Comparison of ENCODE assay signal across 9 mouse cellular contexts in genomic region chr11:69236061-69236925, GRCm38 (mm10). TPM values are rescaled to one million over a fixed set of nuclear protein-coding genes. Genes with fewer than 3 reads are reported as not detected.
DNase-seq lines count a peak whose midpoint lies in the region; ATAC-seq and TF ChIP-seq lines count a peak whose summit lies in the region.
"Had no signal": no experiment of that assay in that cellular context is flagged by ENCODE, and none has a peak within 500 bp of the region (broad histone marks: within the 10 kb centered on the region; RNA-seq: fewer than 3 reads in every experiment).

No protein-coding gene starts in this region.

- peaks cover 4% of the 10 kb centered on the region for H3K27me3 ChIP-seq in testis, adult 2 months (ENCODE audit: control insufficient read depth, insufficient read depth, low read length)
- peaks cover 37% of the 10 kb centered on the region for H3K27me3 ChIP-seq in limb, embryonic 14.5 days (ENCODE audit: control insufficient read depth, insufficient read depth, low read length)
- peaks cover 23% of the 10 kb centered on the region for H3K27me3 ChIP-seq in stomach, embryonic 16.5 days (ENCODE audit: control insufficient read depth, insufficient read depth, low read length)

- H3K4me3 ChIP-seq in testis, adult 2 months (ENCODE audit: control insufficient read depth, low read depth, low read length) = peak overlapping the region; percentile 56
- H3K4me3 ChIP-seq in limb, embryonic 14.5 days (replicated peaks; ENCODE audit: low read length) = peak overlapping the region; percentile 33
- peak overlapping the region; percentile 42 for H3K4me3 ChIP-seq in stomach, embryonic 16.5 days (replicated peaks; ENCODE audit: low read length)

- ATAC-seq in limb, embryonic 14.5 days (ENCODE audit: low FRiP score, low read depth) = no peak
- ATAC-seq in stomach, embryonic 16.5 days (ENCODE audit: insufficient read depth, low FRiP score) = no peak

- no peak for TF ChIP-seq CTCF in testis, adult 2 months (IDR thresholded peaks at IDR 0.05; ENCODE audit: control insufficient read depth, insufficient read depth, insufficient replicate concordance, low read depth, low read length)

- H3K9me3 ChIP-seq in limb, embryonic 14.5 days (ENCODE audit: control insufficient read depth, low read length) = no peaks in the 10 kb centered on the region
- no peaks in the 10 kb centered on the region for H3K9me3 ChIP-seq in stomach, embryonic 16.5 days (replicated peaks; ENCODE audit: control insufficient read depth, low read length)

- H3K27ac ChIP-seq in testis, adult 2 months (ENCODE audit: control insufficient read depth, insufficient read depth, low read depth, low read length) = no peak overlapping the region
- no peak overlapping the region for H3K27ac ChIP-seq in limb, embryonic 14.5 days (replicated peaks; ENCODE audit: low read depth, low read length)
- no peak overlapping the region for H3K27ac ChIP-seq in stomach, embryonic 16.5 days (ENCODE audit: low read length)

- no peaks in the 10 kb centered on the region for H3K36me3 ChIP-seq in testis, adult 2 months (ENCODE audit: control insufficient read depth, insufficient read depth, low read length)
- no peaks in the 10 kb centered on the region for H3K36me3 ChIP-seq in limb, embryonic 14.5 days (ENCODE audit: control insufficient read depth, insufficient read depth, low read length)
- H3K36me3 ChIP-seq in stomach, embryonic 16.5 days (ENCODE audit: control insufficient read depth, insufficient read depth, low read length) = no peaks in the 10 kb centered on the region

- WGBS in limb, embryonic 14.5 days = 4% methylated on average over 42 of the region's 51 CpGs
- WGBS in stomach, embryonic 16.5 days = 6% methylated on average over 51 of the region's 51 CpGs

- TF ChIP-seq POLR2A in testis, adult 2 months (IDR thresholded peaks at IDR 0.05; ENCODE audit: control insufficient read depth, low read depth, low read length) = no peak
- TF ChIP-seq POLR2A in limb, embryonic 14.5 days (IDR thresholded peaks at IDR 0.05; ENCODE audit: borderline replicate concordance, extremely low read depth, insufficient read depth, insufficient read length) = no peak

- DNase-seq in embryo, embryonic 10 days (ENCODE audit: low spot score) = peak; percentile 18
- no peak for DNase-seq in embryo, embryonic 11 days
- DNase-seq in testis, postnatal 14 days (ENCODE audit: low spot score) = no peak
- no peak for DNase-seq in limb, embryonic 14.5 days (ENCODE audit: low spot score)
- DNase-seq in left cerebral cortex, adult 18-20 months (ENCODE audit: low spot score in 2 of 2) = no peak
- no peak for DNase-seq in thymus, adult 18-20 months

- peak overlapping the region; percentile 46; the same call in 1 of the 2 replicates for H3K9ac ChIP-seq in limb, embryonic 14.5 days (ENCODE audit: low read depth, low read length, severe bottlenecking)
- H3K9ac ChIP-seq in stomach, embryonic 16.5 days (ENCODE audit: low read length) = peak overlapping the region; percentile 64

- peaks cover 19% of the 10 kb centered on the region for H3K4me1 ChIP-seq in testis, adult 2 months (ENCODE audit: control insufficient read depth, insufficient read depth, low read length)
- H3K4me1 ChIP-seq in limb, embryonic 14.5 days (ENCODE audit: control insufficient read depth, insufficient read depth, low read length) = no peaks in the 10 kb centered on the region
- peaks cover 5% of the 10 kb centered on the region for H3K4me1 ChIP-seq in stomach, embryonic 16.5 days (ENCODE audit: control insufficient read depth, insufficient read depth, low read length)

- H3K4me2 ChIP-seq in limb, embryonic 14.5 days (replicated peaks; ENCODE audit: low read depth, low read length, severe bottlenecking) = peak overlapping the region; percentile 79
- peak overlapping the region; percentile 59 for H3K4me2 ChIP-seq in stomach, embryonic 16.5 days (ENCODE audit: low read depth, low read length)

RNA-seq across cellular contexts. Expression of gene Gucy2e, which starts 0.5 kb away (rescaled TPM):
- 0.16 and 0.17 TPM in 2 replicates for polyA plus RNA-seq in testis, adult 2 months (2012; rRNA removed)
- polyA plus RNA-seq in limb, embryonic 14.5 days (2012; rRNA removed) = 0.09 and 0.14 TPM in 2 replicates
- 0.06 and 0.12 TPM in 2 replicates for polyA plus RNA-seq in limb, embryonic 14.5 days (2014; fragmentation: Nextera tagmentation; extraction: Ambion mirVana)
- not detected in 2 replicates for polyA plus RNA-seq in stomach, embryonic 16.5 days (2015; fragmentation: Nextera tagmentation; extraction: Ambion mirVana)
- 1 to 10 TPM; 1.2 TPM for total RNA-seq in left cerebral cortex, adult 18-20 months (2021)
- polyA plus RNA-seq: C2C12 had no signal

RNA-seq across cellular contexts. Expression of gene Alox8, which starts 38.6 kb away (rescaled TPM):
- 0.05 and 0.06 TPM in 2 replicates for polyA plus RNA-seq in testis, adult 2 months (2012; rRNA removed)
- polyA plus RNA-seq in limb, embryonic 14.5 days (2012; rRNA removed) = 0.04 and 0.06 TPM in 2 replicates
- polyA plus RNA-seq in limb, embryonic 14.5 days (2014; fragmentation: Nextera tagmentation; extraction: Ambion mirVana) = 0.08 and 0.15 TPM in 2 replicates
- polyA plus RNA-seq in stomach, embryonic 16.5 days (2015; fragmentation: Nextera tagmentation; extraction: Ambion mirVana) = 0.35 and 0.42 TPM in 2 replicates
- 10 to 100 TPM; 10.2 to 11.7 TPM for total RNA-seq in left cerebral cortex, adult 18-20 months (2021)
